Mouse (Mus musculus) lung, embryonic 14.5 days (tissue): Measurements from ENCODE around the gene Zbtb38. TPM values are rescaled to one million over a fixed set of nuclear protein-coding genes. Genes with fewer than 3 reads are reported as not detected.
A peak's percentile ranks its signal among the peaks of the same experiment; 100 is the strongest.

ENCODE experiments used
- ATAC-seq: fragments of 200-750 bp; cut with Nextera tagmentation; 2 replicates; pipeline ENCODE4 v1.8.0; 2017; ENCODE audit warnings: mild to moderate bottlenecking, moderate TSS enrichment, moderate library complexity; ENCODE audit not compliant: insufficient read depth
- DNase-seq: peaks from one replicate; pipeline ENCODE4 v3.0.0-alpha.2; 2015
- H3K27ac ChIP-seq: fragments of 300-500 bp; sonication (generic); 2 replicates; pipeline ENCODE4 v1.5.1; 2014; ENCODE audit warnings: low read depth, mild to moderate bottlenecking, moderate library complexity
- H3K27me3 ChIP-seq: fragments of 300-500 bp; sonication (generic); 2 replicates; pipeline ENCODE4 v1.6.1; 2014; ENCODE audit warnings: low read length, control low read depth; ENCODE audit not compliant: insufficient read depth
- H3K36me3 ChIP-seq: fragments of 300-500 bp; sonication (generic); 2 replicates; pipeline ENCODE4 v1.6.1; 2014; ENCODE audit warnings: control low read depth; ENCODE audit not compliant: insufficient read depth
- H3K4me1 ChIP-seq: fragments of 300-500 bp; sonication (generic); 2 replicates; pipeline ENCODE4 v1.6.1; 2014; ENCODE audit warnings: antibody characterized with exemption, control low read depth; ENCODE audit not compliant: insufficient read depth
- H3K4me2 ChIP-seq: fragments of 300-500 bp; sonication (generic); 2 replicates; pipeline ENCODE4 v1.6.1; 2014; ENCODE audit warnings: mild to moderate bottlenecking
- H3K4me3 ChIP-seq: fragments of 300-500 bp; sonication (generic); 2 replicates; pipeline ENCODE4 v1.5.1; 2014; ENCODE audit warnings: low read depth, low read length
- H3K9ac ChIP-seq: fragments of 300-500 bp; sonication (generic); 2 replicates; pipeline ENCODE4 v1.6.1; 2014
- H3K9me3 ChIP-seq: fragments of 300-500 bp; sonication (generic); 2 replicates; pipeline ENCODE4 v1.6.1; 2016; ENCODE audit warnings: low read depth, low read length, control low read depth
- CTCF ChIP-seq: IDR thresholded peaks from 2 replicates; pipeline ENCODE4 v1.5.1; 2016; ENCODE audit warnings: antibody characterized with exemption, low read depth
- WGBS: fragments of 180-500 bp; shearing (Covaris S2); extraction: QIAGEN DNeasy Blood & Tissue Kit; methylation state at CpG from one replicate; pipeline ENCODE4 v1.1.7; 2014; 5-methylcytosine and 5-hydroxymethylcytosine counted together
- polyA plus RNA-seq: library from polyadenylated mRNA; unstranded; fragments of >200 nt; fragmentation: Nextera tagmentation; extraction: Ambion mirVana; gene quantifications from 2 replicates; pipeline ENCODE4 v1.2.1, GENCODE M21; 2014

Gene Zbtb38
- polyA plus RNA-seq, 1 experiment from 2014 or later: 24.5 TPM

GRCm38 (mm10) chr9:96676671-96677070, 76.0 kb downstream of the Zbtb38 start:
- TF ChIP-seq CTCF: no peak
- H3K9me3 ChIP-seq: no peaks in the 10 kb centered on the region

GRCm38 (mm10) chr9:96675763-96676640, 76.6 kb downstream of the Zbtb38 start:
- no peak for TF ChIP-seq CTCF
- Histone ChIP-seq H3K4me1 (no peaks in the 10 kb centered on the region), H3K27me3 (no peaks in the 10 kb centered on the region), H3K9me3 (no peaks in the 10 kb centered on the region), H3K27ac (no peak overlapping the region), H3K4me2 (no peak overlapping the region), H3K9ac (no peak overlapping the region), H3K4me3 (no peak overlapping the region), H3K36me3 (no peaks in the 10 kb centered on the region)
- 79% methylated on average over 8 of the region's 8 CpGs for WGBS
- no peak for DNase-seq
- no peak for ATAC-seq

More at GRCm38 (mm10) chr9:96676671-96677070, 76.0 kb downstream of the Zbtb38 start:
- Histone ChIP-seq H3K4me2 (no peak overlapping the region), H3K9ac (no peak overlapping the region), H3K27me3 (no peaks in the 10 kb centered on the region), H3K36me3 (no peaks in the 10 kb centered on the region), H3K4me1 (no peaks in the 10 kb centered on the region), H3K4me3 (no peak overlapping the region), H3K27ac (no peak overlapping the region)
- ATAC-seq (no peak), DNase-seq (no peak)
- 83% methylated on average over 10 of the region's 10 CpGs for WGBS

GRCm38 (mm10) chr9:96675071-96675762, 77.4 kb downstream of the Zbtb38 start:
- no peaks in the 10 kb centered on the region for H3K36me3 ChIP-seq
- DNase-seq: peak; percentile 83
- 34% methylated on average over 5 of the region's 5 CpGs for WGBS

GRCm38 (mm10) chr9:96674301-96674700, 78.3 kb downstream of the Zbtb38 start:
- no peak for DNase-seq

More at GRCm38 (mm10) chr9:96675071-96675762, 77.4 kb downstream of the Zbtb38 start:
- ATAC-seq: peak; percentile 69; the same call in 1 of the 2 replicates
- Histone ChIP-seq H3K9ac (no peak overlapping the region), H3K9me3 (no peaks in the 10 kb centered on the region), H3K27ac (no peak overlapping the region), H3K4me2 (no peak overlapping the region), H3K27me3 (no peaks in the 10 kb centered on the region), H3K4me3 (no peak overlapping the region), H3K4me1 (no peaks in the 10 kb centered on the region)
- TF ChIP-seq CTCF: peak; percentile 84

DNA sequence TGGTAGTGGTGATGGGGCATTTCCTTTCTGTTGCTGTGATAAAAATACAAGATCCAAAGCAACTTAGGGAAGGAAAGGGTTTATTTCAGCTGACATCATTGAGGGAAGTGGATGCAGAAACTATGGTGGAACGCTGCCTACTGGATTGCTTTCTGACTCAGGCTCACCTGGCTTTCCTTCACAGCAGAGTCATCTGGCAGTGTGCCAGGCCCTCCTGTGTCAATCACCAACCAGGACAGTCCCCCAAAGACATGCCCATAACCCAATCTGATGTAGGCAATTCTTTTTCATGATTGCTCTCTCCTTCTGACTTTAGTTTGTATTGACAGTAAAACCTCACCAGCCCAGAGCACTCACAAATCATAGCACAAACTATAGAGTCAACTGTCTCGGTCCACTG, 80.2 kb downstream of the Zbtb38 start:
- H3K36me3 ChIP-seq: no peaks in the 10 kb centered on the region
- DNase-seq: no peak
- H3K4me1 ChIP-seq: no peaks in the 10 kb centered on the region
- no peak for ATAC-seq
- H3K27me3 ChIP-seq: no peaks in the 10 kb centered on the region
- no peak overlapping the region for H3K27ac ChIP-seq
- no peaks in the 10 kb centered on the region for H3K9me3 ChIP-seq
- no peak overlapping the region for H3K9ac ChIP-seq
- TF ChIP-seq CTCF: no peak
- no peak overlapping the region for H3K4me2 ChIP-seq
- no peak overlapping the region for H3K4me3 ChIP-seq
- 69% methylated on average over 2 of the region's 2 CpGs for WGBS

More at GRCm38 (mm10) chr9:96674301-96674700, 78.3 kb downstream of the Zbtb38 start:
- H3K4me1 ChIP-seq: no peaks in the 10 kb centered on the region
- no peak for TF ChIP-seq CTCF
- H3K4me2 ChIP-seq: no peak overlapping the region
- 83% methylated on average over 8 of the region's 8 CpGs for WGBS
- no peaks in the 10 kb centered on the region for H3K36me3 ChIP-seq
- no peak for ATAC-seq
- no peak overlapping the region for H3K4me3 ChIP-seq
- H3K9me3 ChIP-seq: no peaks in the 10 kb centered on the region
- no peak overlapping the region for H3K9ac ChIP-seq
- H3K27ac ChIP-seq: no peak overlapping the region
- H3K27me3 ChIP-seq: no peaks in the 10 kb centered on the region

GRCm38 (mm10) chr9:96671249-96671648, 81.4 kb downstream of the Zbtb38 start:
- Histone ChIP-seq H3K36me3 (no peaks in the 10 kb centered on the region), H3K9ac (no peak overlapping the region), H3K4me3 (no peak overlapping the region), H3K4me2 (no peak overlapping the region), H3K9me3 (no peaks in the 10 kb centered on the region), H3K27ac (no peak overlapping the region), H3K4me1 (no peaks in the 10 kb centered on the region), H3K27me3 (no peaks in the 10 kb centered on the region)
- DNase-seq: no peak
- no peak for TF ChIP-seq CTCF
- no peak for ATAC-seq
- WGBS: 87% methylated on average over 12 of the region's 12 CpGs

GRCm38 (mm10) chr9:96669877-96670276, 82.8 kb downstream of the Zbtb38 start:
- Histone ChIP-seq H3K36me3 (no peaks in the 10 kb centered on the region), H3K27ac (0 out of 2 replicates have a peak overlapping the region, but pooled peaks have one; percentile 36), H3K9ac (peak overlapping the region; percentile 48), H3K27me3 (no peaks in the 10 kb centered on the region), H3K4me1 (no peaks in the 10 kb centered on the region), H3K4me3 (peak overlapping the region; percentile 34), H3K9me3 (no peaks in the 10 kb centered on the region), H3K4me2 (peak overlapping the region; percentile 72)
- ATAC-seq: peak; percentile 100
- peak; percentile 98 for DNase-seq
- under 1% methylated on average over 15 of the region's 15 CpGs for WGBS
- TF ChIP-seq CTCF: peak; percentile 89
